Mouse (Mus musculus) spleen, postnatal 4 days (tissue): ENCODE results near the gene Gm21887.
"Not testable (repeated sequence)": the region's sequence is repeated elsewhere in the genome, so short reads cannot be mapped to it uniquely, and the experiment has no call there.

Experiments used
- DNase-seq, 2 experiments: peaks; one replicate each; pipeline ENCODE4 v3.0.0; 2022; ENCODE audit warnings: low spot score in 2 of 2

The Gm21887 gene

DNA sequence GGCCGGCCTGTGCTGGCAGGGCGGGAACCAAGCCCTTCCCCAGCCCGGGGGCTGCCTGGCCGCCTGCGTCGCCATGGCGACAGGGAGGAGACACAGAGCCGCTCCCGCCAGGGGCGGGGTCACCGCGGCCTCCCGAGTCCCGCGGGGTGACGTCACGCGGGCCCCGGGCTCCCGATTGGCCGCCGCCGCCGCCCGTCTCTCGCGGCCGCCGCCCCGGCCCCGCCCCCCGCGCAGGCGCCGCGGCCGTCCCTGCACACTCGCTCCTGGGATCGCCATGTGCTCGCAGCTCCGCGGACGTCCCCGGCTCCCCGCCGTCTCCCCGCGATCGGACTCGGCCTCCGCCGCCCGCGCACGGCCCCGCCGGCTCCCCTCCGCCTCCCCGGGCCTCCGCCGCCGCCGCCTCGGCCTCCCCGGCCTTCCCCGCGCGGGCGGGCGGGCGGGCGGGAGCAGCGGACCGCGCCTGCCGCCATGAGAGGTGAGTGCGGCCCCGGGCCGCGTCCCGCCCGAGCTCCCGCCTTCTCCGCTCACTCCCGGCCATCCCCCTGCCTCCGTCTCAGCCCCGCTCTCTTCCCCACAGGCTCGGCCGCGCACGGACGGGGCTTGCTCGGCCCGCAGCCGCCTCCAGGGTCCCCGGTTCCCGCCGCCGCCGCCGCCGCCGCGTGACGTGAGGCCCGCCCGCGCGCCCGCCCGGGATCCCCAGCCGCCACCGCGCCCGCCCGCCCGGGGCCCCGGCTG is at the start of gene Gm21887:
Gene Gm21887 (plus strand): TSS at position 644 of the 735 bp plus-strand sequence.
- peak; percentile 98 to 100 for DNase-seq

DNA sequence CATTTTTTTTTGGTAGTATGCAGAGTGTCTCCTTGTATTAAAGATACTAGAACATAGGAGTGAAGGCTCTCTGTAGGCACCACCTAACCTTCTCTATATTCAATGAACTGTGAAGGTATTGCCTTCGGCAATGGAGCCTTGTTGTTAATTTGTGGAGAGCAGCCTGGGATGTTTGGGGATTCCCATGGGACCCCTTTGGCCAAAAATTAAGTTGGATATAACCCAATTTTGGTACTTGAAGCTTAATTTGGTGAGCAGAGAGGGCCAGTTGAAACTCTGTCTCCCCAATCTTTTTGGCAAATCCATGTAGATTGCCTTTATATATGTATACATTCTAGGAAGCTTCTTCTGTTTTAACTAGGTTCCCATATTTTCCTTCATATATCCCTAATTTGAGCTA is 40.1 kb upstream of the Gm21887 start:
- DNase-seq: no peak

DNA sequence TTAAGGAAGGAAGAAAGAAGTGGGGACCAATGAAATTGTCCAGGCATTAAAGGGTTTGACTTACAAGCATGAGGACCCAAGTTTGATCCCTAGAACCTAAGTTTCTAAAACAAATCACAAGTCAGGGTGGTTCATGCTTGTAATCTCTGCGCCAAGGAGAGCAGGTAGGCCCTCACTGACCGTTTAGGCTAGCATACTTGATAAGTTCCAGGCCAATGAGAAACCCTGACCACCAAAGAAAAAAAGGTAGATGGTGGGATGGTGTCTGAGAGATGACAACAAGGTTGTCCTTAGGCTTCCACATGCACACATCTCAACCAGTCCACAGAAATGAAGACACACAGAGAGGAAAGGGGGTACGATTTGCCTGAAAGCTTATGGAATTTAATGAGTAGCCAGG is 39.7 kb upstream of the Gm21887 start:
- not testable (repeated sequence) for DNase-seq

DNA sequence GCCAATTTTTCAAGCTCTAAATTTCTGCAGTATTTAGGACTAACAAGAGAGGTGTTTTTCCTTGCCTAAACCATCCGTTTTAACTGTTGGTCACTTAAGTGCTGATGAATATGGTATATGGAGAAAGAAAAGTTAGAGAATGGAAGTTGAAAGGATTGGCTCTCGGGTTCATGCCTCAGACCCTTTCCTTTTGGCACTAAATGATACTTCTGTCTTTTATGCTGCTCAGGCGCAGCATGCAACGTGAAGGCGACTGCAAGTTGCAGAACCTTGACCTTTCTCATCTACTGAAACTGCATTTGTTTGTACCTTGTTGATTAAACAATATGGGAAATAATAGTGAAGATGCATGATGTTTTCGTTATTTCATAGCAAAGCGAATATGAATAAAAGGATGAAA is 38.9 kb upstream of the Gm21887 start:
- not testable (repeated sequence) for DNase-seq

DNA sequence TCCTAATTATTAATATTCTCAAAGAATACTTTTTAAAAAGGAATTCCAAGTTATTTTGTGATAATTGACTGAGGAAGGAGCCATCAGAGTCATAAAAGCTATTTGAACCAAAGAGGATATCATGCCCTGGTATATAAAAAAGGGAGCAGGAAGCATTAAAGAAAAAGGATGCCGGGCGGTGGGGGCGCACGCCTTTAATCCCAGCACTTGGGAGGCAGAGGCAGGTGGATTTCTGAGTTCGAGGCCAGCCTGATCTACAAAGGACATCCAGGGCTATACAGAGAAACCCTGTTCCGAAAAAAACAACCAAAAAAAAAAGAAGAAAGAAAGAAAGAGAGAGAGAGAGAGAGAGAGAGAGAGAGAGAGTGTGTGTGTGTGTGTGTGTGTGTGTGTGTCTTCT is 37.9 kb upstream of the Gm21887 start:
- not testable (repeated sequence) for DNase-seq

DNA sequence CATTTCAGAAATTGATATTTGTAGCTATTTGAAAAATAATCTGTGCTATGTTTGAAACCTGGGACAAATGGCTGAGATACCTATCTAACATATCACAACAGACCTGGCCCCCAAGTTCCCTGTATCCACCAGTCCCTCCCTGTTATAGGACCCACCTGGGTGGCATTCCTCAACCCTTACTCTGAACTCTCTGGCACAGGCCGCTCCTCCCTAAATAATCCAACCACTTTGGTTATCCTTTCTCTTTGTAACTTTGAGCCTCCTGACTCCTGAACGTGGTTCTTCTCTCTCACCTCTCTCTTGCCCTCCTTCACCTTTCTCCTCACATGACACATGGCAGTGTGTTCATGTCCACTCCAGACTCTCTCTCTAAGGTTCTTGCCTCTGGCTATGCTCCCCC is 37.3 kb upstream of the Gm21887 start:
- DNase-seq: not testable (repeated sequence)

DNA sequence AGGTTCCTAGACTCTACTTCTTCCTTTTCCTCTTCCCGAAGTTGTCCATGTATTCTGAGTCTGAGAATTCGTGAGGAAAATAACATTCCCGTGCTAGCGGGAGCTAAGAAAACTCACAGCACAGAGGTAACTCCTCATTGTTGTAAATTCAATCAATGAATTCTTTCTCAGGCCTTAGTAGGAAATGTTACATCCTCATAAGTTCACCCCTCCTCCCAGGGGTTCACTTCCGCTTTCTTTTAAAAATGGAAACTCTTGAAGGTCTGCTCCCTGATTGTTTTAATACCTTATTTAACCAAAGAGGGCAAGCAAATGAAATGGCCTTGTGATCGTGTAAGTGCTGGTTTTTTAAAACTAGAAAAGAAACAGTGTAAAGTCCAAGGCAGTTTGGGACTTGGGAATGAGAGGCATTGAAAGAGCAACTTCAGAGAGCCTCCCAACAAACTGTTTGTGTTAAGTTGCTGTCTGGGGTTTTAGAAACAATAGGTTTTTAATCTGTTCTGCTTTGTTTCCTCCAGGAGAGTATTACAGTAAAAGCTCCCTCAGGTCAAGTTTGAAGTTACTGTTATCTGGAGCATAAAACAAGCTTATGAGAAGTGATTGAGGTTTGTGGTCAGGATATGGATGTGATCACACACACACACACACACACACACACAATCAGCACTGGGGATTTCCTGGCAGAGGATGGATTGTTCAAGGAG is 36.5 kb upstream of the Gm21887 start:
- DNase-seq: peak; percentile 30 to 55

DNA sequence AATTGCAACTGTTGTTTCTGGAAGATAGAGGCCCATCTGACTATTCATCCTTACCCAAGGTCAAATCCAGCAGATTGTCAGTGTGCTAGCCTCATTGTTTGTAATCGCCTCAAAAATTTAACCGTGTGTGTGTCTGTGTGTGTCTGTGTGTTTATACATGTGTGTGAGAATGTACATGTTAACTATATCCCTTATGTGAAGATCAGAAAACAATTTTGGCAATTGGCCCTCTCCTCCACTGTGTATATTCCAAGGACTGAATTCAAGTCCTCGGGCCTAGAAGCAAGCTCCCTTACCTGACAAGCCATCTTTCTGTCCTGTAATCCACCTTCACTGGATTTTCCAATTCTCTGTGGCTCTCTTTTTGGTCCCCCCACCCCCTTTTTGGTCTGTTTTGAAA is 35.7 kb upstream of the Gm21887 start:
- DNase-seq: peak; percentile 22 to 55

DNA sequence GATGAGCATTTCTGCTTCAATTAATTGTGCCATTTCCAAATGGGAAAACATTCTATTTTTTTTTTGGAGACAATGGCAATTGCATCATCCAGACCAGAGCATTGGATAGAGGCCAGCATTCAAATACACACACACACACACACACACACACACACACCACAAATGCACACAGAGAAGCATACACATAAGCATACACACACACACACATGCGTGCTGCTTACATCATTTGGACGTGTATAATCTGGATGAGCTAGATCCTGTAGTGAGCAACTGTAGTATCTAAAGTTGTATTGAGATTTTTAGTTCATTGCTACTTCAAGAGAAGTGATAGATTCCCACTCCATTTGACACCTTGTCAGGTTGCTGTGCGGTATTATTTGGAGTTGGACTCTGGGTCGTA is 35.0 kb upstream of the Gm21887 start:
- peak; percentile 20 to 55 for DNase-seq

DNA sequence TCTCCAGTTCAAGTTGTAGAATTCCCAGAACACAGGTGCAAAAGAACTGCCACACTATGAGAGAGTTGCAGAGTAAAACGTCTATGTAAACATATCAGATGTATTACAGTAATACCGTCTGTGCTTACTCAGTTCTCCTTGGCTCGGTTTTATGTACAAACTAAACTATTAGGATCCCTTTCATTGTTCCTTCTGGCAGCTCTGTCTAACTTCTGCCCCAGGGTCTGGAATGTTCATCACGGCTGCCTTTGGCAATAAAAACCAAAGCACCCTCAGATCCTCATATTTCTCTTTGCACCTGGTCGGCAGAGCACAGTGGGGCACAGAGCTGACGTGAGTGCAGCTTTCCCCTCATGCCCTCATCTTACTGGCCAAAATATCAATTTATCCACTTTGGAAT is 34.5 kb upstream of the Gm21887 start:
- peak; percentile 29 to 62 for DNase-seq

DNA sequence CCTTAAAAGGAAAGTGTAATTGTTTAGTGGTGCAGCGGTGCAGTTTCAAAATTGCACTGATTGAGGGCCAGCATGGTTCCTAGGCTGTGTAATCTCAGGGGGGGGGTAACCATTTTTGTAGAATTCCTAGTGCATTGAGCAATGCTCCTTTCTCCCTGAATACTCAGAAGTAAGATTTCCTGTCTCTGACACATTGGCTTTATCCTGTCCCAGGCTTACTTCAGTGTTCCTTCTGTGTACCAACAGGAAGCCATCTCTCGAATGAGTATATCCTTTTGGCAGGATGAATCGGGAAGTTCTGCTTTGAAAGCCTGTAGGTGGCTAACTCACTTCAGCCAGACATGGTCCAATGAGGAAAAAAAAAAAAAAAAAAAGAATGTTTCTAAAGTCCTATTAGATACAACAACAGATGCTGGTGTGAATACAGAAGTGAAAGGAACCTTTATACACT is 33.8 kb upstream of the Gm21887 start:
- peak; percentile 24 to 58 for DNase-seq

DNA sequence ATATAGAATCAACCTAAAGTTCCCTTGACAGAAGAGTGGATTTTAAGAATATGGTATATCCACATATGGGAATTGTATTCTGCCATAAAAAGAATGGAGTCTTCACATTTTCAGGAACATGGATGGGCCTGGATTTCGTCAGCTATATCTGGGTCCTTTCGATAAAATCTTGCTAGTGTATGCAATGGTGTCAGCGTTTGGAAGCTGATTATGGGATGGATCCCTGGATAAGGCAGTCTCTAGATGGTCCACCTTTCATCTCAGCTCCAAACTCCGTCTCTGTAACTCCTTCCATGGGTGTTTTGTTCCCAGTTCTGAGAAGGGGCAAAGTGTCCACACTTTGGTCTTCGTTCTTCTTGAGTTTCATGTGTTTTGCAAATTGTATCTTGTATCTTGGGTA is 33.1 kb upstream of the Gm21887 start:
- DNase-seq: peak; percentile 10 to 51

DNA sequence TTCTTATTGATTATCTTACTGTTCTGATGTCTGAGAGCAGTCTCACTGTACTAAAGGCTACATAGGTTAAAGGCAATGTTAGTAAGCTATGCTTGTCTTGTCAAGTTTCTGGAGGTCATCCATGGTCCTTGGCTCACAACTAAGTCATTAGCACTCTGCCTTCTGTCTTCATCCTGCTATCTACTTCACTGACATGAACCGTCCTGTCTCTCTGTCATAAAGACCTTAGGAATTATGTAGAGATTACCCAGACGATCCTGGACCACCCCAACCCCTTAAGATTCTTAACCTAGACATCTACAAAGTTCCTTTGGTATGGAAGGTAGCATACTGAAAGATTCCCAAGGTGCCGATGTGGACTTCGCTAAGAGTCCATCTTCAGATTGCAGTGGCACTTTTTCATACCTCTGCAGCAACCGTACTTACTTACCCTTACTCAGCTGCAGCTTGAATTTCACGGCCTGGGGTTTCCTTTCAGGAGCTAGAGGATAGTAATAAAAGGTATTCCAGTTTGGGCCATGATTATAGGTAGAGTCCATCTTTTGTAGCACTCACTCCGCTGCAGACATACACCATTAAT is 31.5 kb upstream of the Gm21887 start:
- DNase-seq: not testable (repeated sequence)

DNA sequence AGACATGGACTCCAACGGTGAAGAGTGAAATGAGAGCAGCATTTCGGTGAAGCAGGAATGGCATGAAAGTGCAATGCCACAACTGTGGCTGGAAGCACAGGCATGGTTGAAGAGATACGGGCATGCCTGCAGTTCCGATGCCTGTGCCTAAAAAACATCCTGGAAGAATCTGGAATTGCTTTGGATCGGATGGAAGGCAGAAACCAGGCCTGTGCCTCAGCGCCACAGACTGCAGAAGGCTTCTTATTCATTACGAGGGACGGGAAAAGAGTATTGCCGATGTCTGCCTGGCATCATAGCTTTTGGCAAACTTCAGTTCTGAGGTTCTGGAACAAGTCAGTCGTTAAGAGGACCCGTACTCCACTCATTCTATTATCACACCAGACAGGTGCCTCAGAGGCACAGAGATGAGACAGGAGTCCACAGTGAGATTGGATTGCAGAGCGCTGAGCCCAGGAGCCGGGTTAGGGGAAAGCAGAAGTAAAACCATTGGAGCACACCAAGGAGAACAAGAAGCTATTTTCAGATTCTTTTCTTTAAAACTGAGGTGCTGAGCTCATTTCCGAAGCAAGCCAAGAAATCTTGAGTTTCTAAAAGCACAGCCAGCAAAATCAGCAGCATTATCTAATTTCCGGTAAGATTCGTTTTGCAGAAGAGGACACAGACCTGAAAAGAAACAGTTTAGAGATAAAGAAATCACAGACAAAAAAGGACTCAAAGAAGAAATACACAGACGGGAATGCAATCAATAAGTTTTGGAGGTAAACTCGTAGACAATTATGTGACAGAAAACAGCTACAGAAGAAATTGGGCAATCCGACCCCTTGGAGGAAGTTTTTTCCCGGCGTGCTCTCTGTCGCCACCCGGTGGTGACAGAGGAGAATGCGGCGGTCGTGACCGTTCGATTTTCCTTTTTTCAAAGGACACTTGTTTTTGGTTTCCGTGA is 30.8 kb upstream of the Gm21887 start:
- DNase-seq: peak; percentile 77 to 89

DNA sequence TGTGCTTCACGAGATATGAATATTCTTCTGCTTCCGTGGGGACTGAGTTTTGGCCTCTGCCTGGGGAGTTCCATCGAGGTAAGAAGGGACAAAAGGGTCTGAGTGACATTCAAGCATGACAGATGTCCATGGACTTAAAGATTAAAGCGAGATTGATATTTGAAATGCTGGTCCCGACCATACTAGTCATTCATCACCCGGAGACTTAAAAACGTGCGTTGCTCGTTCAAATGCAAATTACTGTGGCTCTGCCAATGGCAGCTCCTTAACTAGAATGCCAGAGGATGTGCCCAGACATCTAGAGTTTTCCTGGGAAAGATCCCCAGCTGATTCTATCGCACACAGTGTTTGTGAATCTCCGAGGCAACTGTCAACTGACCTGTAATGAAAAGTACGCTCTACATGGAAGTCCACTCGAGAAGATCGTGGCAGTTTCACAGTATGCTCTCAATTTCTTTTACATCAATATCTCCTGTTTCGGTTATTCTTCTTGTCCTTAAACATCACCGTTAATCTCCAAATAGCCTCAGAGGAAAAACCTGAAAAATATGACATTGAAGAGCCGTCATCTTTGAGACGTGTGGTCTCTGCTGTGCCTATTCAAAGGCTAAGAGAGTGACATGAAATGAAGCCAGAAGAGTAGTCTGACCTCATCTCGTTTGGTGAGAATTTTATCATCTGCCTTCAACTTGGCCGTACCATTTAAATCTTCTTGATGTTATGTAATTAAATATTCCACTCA is 29.8 kb upstream of the Gm21887 start:
- DNase-seq: peak; percentile 35 to 65

DNA sequence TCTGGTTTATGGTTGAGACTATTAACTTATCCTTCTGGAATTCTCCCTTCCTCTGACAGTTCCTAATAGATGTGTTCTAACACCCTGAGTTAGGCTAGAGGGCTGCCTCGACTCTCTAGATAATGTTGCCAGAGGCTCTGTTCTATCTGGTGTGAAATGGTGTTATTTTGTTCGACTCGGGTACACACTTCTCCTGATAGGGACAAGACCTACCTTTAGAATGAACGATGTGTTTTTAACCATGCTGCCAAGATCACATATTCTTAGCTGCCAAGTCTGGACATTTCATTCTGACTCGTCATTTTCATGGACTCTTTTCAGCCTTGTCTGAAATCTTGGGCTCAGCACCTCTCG is 29.3 kb upstream of the Gm21887 start:
- peak in 1 of 2 experiments; percentile 59 for DNase-seq

DNA sequence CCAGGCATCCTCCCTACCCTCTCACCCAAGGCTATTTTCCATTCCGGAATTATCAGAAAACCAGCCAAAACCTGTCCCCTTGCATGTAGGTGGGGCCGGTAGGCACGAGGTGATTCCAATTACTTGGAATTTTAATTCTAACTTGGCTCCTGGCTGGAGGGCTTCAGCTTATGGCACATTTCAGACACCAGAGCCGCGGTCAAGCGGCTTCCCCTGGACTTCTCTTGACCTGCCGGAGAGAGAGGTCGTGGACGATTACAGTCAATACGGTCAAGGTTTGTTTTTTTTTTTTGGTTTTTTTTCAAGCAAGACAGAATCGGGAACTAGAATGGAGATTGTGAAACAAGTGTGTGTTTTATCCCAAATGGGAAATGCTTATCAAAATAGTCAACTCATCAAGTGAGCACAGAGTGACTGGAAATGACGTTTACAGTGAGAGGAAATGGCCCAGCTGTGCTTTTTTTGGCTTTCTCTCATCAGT is 28.6 kb upstream of the Gm21887 start:
- peak; percentile 30 to 63 for DNase-seq

DNA sequence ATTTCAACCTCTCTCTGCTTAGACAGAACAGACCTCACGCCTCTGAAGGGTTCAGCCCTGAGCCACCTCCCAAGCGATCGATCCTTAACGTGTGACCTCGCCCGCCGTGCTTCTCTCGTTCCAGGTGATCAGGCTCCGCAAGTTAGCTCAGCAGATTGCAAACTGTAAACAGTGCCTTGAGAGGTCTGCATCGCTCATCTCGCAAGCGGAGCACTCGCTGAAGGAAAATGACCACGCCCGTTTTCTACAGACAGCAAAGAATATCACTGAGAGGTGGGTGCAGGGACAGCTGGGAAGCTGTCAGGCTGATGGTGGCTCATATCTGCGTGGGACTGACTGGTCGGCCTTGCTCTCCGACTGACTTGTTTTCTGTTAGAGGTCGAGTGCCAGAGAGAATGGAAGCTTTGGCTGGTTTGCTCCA is 27.7 kb upstream of the Gm21887 start:
- DNase-seq: peak; percentile 58 to 73

DNA sequence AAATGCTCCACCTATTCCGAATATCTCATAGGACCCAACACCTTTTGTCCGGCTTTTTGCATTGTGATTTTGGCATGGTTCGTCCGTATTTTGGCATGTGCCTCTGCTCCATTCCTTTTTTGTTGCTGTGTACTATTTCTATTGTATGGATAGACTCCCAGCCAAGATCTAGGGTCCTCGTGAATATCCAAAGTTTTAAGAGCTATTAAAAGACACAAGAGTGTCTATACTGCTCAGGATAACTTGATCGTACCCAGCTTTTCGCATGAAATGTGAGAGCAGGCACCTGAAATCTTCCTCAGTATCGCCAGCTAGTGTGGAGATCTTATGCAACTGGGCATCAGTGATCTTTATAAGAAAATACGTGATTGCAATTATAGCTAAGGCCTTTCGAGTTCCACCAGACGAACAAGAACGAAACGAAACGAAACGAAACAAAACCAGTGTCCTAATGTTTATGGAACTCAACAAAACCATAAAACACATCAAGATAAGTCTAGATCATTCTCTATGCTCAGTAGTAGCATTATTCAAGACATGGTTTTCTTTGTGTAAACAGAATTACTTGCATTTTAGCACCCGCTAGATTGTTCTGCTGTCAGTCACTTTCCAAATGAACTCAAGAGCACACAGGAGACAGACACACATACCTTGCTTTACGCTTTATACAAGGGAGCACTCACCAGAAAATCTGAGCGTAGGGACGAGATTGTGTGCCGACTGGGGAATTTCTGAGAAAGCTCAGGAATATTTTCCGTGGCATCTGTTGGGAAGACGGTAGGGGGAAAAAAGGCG is 26.7 kb upstream of the Gm21887 start:
- peak; percentile 34 to 62 for DNase-seq
